Mouse (Mus musculus) testis, adult 2 months (tissue): Measurements from ENCODE around the gene Ccdc8.

Source experiments
- CTCF ChIP-seq: fragments of 200-500 bp; IDR thresholded peaks from 2 replicates; pipeline ENCODE4 v1.5.1; 2012; ENCODE audit warnings: low read depth, mild to moderate bottlenecking, inconsistent platforms, low read length, moderate library complexity; ENCODE audit not compliant: control insufficient read depth, insufficient read depth, insufficient replicate concordance
- POLR2A ChIP-seq: fragments of 200-500 bp; IDR thresholded peaks from 2 replicates; pipeline ENCODE4 v1.6.1; 2012; ENCODE audit warnings: low read depth, mild to moderate bottlenecking, inconsistent platforms, low read length, moderate library complexity; ENCODE audit not compliant: control insufficient read depth

GRCm38 (mm10) chr7:16999233-16999632 is 6.7 kb downstream of the Ccdc8 start:
- TF ChIP-seq CTCF (no peak), POLR2A (no peak)
